Mouse (Mus musculus) heart, postnatal 0 days (tissue): Measurements from ENCODE around the gene Ecd.

ENCODE experiments used
- CTCF ChIP-seq: IDR thresholded peaks from 2 replicates; pipeline ENCODE4 v1.5.1; 2016; ENCODE audit warnings: antibody characterized with exemption, control low read depth, low read depth
- EP300 ChIP-seq: IDR thresholded peaks from 2 replicates; pipeline ENCODE4 v1.6.1; 2016; ENCODE audit warnings: antibody characterized with exemption, low read depth

DNA sequence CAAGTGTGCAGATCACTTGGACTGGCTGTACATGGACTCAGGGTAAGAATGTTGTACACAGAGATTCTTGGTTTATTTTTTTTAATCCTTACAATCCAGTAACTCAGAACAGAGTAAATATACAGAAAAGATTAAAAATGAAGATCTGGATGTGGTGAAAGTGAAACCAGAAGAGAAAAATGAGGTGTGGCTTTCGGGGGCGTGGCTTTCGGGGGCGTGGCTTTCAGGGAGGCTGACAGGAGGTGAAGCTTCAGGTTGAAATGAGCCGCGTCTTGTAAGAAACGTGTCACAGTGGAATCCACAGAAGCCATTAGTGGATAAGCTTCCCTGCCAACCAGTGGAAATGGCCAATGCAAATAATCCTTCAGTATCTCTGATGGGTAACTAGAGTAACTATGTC, 7.1 kb downstream of the Ecd start:
- no peak for TF ChIP-seq CTCF
- no peak for TF ChIP-seq EP300
